Mouse (Mus musculus) retina, postnatal 7 days (tissue): Measurements from ENCODE around the gene Acyp1.

Source experiments
- DNase-seq: peaks from one replicate; pipeline ENCODE4 v3.0.0-alpha.2; 2012; ENCODE audit warnings: low read depth, low spot score

Acyp1 gene

DNA sequence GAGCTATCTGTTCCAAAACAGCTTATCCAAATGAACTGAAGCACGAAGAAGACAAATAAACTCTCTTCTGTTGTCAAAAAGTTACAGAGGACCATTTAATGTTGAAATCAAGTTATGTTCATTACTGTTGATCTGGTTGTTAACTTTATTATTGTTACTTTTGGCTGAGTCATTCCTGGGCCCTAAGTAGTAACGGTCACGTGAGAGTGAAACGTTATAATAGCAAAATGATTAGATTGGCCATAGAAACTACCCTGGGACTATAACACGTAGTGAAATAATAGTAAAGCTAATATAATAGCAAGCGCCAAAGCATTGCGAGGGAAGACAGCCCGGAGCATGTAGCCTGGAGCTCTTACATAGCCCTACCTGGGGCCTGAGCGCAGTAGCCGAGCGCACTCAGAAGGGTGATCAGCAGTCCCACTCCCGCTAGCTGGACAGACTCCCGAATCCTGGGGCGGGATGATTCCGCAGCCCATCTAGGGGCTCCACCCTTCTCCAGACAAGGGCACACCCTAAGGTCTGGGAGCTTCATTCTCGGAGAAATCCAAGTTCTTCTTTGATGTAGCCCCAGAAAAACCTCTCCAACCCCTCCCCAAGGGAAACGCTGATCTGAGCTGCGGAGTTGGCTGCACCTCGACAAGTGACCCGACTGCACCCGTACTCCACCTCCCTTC is at the start of gene Acyp1:
Gene Acyp1, minus strand, starts transcription at position 630 of the 677 bp plus-strand sequence.
- no peak for DNase-seq

DNA sequence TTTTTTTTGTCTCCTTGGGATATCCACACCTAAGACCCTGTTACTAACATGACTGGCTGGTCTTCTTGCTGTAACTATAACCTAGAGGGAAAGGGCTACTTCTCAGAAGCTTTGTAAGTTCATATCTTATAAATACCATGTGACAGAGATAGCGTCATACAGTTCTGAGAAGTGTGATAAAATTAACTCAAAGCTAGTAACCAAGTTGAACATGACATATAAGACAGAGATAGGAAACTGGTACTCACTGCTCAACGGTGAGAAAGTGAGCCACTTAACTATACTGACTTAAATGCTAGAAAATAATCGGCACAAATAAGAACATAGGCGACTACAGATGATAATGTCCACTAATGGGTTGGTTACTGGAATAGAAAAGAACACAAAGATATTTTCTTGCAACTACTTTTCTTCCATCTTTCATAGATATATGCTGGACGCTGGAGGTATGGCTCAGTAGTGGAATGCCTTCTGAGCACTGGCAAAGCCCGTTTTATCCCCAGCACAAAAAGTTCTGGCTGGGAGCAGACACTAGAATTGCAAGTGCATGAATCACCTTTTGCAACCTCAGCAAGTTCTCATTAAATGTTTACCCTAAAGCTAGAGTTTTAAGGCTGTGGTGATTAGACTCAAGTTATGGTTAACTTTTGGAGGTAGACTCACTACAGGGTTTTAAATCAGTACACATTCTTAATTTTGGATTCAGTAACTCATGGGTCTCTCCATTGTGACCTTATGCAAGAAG is 49.5 kb upstream of the Acyp1 start:
- no peak for DNase-seq

DNA sequence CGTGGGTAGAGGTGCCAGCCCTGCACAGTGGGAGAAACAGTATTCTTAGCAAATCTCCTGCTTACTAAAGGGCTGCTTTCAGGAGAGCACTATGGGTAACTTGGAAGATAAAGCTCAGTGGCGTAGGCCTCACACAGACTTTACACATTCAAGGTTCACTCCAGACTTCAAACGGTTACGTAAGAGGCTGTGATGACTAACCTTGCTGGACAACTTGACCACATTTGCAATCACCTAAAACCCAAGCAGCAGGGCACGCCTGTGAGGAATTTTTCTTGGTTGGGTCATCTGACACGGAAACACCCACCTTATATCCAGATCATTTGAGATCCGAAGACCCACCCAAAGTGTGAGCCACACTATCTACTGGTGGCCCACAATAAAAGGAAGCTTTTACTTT is 41.9 kb upstream of the Acyp1 start:
- DNase-seq, result no peak

- no peak for DNase-seq
These were observed 20.4 kb upstream of the Acyp1 start for GRCm38 (mm10) chr12:85308651-85309050.

DNA sequence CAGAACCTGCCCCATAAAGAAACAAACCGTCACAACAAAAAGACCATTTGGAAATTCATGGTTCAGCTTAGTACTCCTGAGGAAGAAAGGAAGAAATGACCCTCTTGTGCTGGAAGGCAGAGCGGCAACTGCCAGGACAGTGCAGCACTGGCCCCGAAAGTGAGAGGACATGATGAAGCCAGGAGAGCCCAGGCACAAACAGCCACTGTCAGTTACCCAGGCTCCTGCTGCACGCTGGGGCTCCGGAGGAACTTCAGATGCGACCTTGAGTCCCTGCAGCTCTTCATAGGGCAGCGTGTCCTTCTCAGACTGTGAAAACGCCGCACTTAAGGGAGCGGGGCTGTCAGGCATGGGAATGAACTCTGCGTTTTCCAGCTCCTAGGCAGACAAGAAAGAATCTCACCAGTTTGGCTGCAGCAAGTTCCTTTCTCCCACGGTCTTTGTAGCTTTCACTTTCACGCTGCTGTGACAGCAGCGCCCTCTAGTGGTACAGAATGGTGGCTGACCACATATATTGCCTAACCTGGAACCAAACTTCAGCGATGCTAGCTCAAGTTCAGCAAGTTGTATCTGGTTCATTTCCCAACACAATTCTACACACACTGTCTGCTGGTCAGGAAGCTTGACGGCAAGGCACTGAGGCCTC is 17.1 kb upstream of the Acyp1 start:
- peak; percentile 75 for DNase-seq

DNA sequence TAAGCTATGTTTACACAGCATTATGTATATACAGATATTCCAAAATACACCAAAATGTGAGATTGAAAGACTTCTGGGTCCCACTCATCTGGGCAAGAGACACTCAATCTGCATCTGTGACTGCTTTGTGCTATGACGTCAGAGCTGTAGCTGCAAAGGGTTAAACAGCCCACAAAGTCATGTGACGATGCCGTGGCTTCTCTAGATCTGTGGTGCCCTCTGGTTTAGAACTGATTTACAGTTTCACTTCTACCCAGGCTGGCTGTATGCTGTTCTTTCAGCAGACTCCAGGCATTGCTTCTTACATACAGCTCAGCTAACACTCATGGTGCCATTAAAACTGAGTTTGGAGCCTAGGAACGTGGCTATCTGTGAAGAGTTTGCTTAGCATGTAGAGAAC is 16.5 kb upstream of the Acyp1 start:
- no peak for DNase-seq

GRCm38 (mm10) chr12:85303256-85303655 is 15.0 kb upstream of the Acyp1 start:
- no peak for DNase-seq

- DNase-seq, result no peak
These were observed 10.6 kb upstream of the Acyp1 start for GRCm38 (mm10) chr12:85298835-85299180.

DNA sequence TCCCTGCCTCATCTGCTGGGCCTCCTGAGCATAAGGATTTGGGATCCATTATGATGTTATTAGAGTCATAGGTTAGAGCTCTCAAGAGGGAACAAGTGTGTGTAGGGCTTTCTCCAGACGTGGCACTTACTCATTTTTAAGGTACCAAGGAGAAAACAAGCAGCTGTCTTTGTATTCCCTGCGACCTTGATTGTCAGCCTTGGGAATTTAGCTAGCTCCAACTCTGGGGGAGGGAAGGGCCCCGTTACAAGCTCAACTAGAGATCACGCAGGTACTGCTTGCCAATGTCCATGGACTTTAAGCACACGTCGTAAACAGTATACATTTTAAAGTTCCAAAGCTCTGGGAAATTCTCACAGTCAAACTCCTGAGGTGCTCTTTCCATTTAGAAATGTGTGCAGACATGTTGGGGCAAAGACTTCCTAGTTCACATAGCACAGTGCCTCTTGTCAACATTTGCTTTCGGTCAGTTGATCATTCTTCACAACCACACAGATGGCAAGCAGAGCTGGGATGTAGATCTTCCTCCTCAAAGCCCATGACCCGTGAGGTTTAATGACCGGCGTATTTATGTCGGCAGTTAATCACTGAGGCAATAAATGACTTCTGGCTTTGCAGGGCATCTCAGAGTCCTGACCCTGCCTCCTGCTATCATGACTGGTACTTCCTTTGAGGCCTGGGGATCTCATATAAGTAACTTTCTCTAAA is 10.0 kb upstream of the Acyp1 start:
- no peak for DNase-seq

GRCm38 (mm10) chr12:85297345-85297997 is 9.2 kb upstream of the Acyp1 start:
- DNase-seq, result no peak

DNA sequence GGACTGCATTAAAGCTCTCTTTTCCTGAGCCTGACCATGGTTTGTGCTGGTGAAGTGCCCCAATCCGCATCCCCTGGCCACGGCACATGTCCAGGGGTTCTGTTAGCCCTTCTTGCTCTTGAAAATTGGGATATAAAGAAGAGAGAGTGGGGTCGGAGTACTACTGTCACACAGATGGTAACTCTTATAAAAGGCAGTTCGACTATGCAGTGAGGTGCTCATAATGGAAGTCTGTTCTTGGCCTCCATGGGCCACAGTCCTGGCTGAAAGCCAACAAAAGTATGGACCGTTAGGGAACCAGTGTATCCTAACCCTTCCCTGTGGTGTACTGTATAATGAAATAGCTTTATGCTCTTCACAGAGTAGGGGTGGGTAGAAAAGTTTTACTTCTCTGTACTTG is 8.7 kb upstream of the Acyp1 start:
- no peak for DNase-seq

DNA sequence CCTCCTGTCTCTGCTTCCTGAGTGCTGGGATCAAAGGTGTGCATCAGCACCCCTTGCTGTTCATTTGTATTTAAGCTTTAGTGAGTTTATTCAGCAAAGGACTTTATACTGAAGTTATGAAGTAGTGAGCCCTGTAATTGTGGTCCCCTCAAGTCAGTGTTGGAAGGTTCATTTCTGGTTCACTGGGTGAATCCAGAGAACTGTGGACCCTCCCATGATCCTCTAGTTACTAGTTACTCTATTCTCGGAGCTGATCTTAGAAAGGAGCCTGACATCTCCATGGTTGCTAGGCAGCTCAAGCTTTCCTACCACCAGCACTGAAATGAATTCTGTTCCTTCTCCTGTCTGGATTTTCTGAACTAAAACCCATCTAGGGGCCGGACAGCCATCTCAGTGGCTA is 7.3 kb upstream of the Acyp1 start:
- no peak for DNase-seq

DNA sequence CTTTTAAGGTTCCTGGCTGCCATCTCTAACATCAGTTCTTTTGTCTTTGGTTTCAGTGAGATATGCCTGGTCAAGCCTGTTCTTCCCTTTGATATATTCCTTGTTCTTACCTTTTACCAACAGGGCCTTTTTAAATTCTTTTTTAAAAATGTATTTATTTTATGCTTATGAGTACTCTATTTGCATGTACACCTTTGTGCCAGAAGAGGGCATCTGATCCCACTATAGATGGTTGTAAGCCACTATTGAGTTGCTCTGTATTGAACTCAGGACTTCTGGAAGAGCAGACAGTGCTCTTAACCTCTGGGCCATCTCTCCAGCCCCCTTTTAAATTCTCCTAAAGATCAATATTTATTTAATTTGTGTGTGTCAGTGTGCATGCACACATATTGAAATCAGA is 4.7 kb upstream of the Acyp1 start:
- no peak for DNase-seq

DNA sequence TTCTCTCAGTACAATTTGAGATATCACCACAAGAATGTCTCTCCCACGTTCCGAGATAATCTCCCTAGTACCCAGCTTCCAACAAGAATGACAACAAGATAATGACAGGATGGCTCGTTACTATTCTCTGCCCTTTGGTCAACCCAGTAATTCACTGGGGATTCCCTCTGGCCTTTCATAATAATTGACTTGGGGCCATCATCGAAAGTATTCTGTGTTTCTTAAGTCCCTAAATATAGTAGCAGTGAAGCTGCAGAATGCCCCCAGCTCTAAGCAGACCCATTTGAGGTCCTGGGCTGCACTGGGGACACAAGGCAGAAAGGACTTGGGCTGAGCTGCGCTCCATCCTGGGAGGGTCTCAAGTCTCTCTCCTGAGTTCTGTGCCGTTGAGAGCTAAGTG is 4.0 kb upstream of the Acyp1 start:
- no peak for DNase-seq

DNA sequence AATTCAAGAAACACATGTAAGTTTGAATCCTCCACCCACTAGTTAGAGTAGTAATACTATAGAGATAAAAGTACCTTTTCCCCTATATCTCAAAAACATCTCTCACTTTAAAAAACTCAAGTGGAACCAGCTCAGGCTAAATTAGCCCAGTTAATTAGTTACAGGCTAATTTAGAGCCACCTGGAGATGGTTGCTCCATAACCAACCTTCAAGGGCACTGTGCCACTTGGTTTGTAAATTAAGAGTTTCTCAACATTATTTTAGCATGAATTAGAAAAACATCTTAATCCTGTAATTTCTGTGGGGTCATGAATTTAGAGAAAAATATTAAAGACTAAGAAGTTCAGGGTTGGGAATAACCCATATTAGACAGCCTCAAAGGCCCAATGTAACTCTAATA is 3.3 kb upstream of the Acyp1 start:
- no peak for DNase-seq

GRCm38 (mm10) chr12:85290633-85291032 is 2.4 kb upstream of the Acyp1 start:
- DNase-seq, result no peak

DNA sequence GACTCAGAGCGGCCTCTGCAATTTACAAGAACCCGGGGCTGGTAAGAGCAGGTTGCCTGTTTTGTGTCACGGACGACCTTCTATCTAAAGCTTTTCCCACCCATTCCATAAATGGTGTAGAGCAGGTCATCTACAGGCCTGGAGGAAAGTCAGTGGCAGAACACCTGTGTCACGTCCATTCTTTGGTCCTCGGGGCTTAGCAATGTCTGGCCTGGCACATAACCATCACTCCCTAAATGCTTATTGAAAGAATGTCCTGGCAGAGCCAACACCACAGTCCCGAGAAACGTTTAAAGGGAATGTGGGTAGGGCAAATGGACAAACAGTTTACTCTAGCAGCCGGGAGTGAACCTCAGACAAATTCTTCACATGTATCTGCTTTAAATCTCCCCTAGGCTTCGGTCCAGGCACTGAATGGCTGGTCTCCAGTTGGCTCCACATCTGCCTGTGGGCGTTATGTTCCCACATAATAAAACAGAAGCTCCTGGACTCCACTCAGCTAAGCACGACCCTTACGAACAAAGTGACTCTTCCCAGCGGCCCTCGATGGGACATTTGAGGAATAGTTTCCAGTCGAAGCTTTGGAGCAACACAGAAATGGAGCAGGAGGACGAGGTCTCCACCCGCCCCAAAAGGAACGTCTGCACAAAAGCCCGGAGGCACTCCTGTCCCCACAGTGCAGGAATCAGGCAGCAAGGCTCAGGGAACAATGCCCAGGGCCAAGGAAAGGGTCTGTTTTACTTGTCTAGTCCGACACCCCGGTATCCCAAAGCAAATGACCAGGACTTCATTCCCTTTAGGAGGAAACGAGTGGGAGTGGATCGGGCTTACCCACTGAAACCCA is 1.1 kb upstream of the Acyp1 start:
- no peak for DNase-seq

DNA sequence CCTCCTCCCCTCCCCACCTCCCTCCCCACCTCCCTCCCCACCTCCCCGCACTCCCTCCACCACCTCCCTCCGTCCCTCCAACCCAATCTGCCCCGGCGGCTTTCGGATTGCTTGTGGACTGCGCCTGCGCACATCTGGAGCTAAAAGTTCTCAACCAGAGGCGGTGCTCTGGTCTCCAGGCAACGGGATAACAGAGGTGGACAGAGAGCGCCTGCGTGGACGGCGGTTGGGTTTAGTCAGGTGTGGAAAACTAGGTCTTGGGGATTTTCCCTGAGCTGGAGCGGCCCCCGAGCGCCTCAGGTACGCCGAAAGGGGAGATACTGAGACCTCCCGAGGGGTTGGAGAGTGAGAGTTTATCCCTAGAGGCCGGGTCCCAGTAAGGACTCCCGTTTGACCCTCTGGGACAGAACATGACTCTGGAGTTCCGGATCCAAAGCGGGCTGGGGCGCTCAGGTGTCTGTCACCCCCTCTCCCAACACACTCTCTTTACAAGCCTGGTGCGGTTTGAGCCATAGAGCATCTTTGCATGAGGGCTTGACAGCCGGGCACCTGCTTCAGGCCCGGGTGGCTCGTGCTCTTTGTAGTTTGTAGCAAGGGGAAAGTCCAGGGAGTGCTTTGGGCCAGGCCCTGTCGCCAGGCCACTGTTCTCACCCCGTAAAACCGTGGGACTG is 383 bp upstream of the Acyp1 start, which contains the start of gene Zc2hc1c:
Gene Zc2hc1c, plus strand, starts transcription at position 106 of the 671 bp plus-strand sequence.
- DNase-seq, result peak; percentile 84

DNA sequence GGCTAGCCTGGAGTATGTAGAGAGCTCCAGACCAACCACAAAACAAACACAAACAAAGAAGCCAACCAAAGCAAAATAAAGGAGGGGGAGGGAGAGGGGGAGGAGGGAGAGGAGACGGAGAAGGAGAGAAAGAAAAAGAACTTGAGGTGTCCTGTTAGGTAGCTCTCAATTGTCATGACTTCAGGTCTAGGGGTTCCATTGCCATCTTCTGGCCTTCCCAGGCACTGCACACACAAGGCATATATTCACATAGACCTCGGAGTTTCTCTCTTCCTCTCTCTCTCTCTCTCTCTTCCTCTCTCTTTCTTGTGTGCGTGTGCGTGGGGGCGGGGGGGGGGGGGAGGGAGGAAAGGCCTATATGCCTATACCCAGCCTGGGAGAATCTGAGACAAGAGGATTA is 1.3 kb downstream of the Acyp1 start:
- no peak for DNase-seq

- DNase-seq, result no peak
These were observed 3.2 kb downstream of the Acyp1 start for GRCm38 (mm10) chr12:85284996-85285395.
